Mouse (Mus musculus) liver, adult 2 months (tissue): ENCODE data around the gene 4930518I15Rik. TPM values are rescaled to one million over a fixed set of nuclear protein-coding genes. Genes with fewer than 3 reads are reported as not detected.
A peak's percentile ranks its signal among the peaks of the same experiment; 100 is the strongest.
"Not testable (repeated sequence)": the region's sequence is repeated elsewhere in the genome, so short reads cannot be mapped to it uniquely, and the experiment has no call there.

Experiments used
- DNase-seq: peaks from one replicate; pipeline ENCODE4 v3.0.0-alpha.2; 2011; ENCODE audit warnings: low read depth, low spot score; ENCODE audit errors: extremely low read depth
- H3K27ac ChIP-seq: fragments of 200-500 bp; replicated peaks from 2 replicates; pipeline ENCODE4 v1.5.1; 2012; ENCODE audit warnings: low read depth, mild to moderate bottlenecking, control low read depth, inconsistent platforms, low read length; ENCODE audit not compliant: insufficient read depth
- H3K27me3 ChIP-seq: fragments of 200-500 bp; 2 replicates; pipeline ENCODE4 v1.6.1; 2012; ENCODE audit warnings: mild to moderate bottlenecking, moderate library complexity, low read length, inconsistent platforms; ENCODE audit not compliant: control insufficient read depth, insufficient read depth
- H3K36me3 ChIP-seq: fragments of 200-500 bp; 2 replicates; pipeline ENCODE4 v1.6.1; 2012; ENCODE audit warnings: low read length, inconsistent platforms; ENCODE audit not compliant: control insufficient read depth, insufficient read depth
- H3K4me1 ChIP-seq: fragments of 200-500 bp; 2 replicates; pipeline ENCODE4 v1.6.1; 2011; ENCODE audit warnings: low read length; ENCODE audit not compliant: control insufficient read depth, insufficient read depth
- H3K4me3 ChIP-seq: fragments of 200-500 bp; 2 replicates; pipeline ENCODE4 v1.5.1; 2011; ENCODE audit warnings: low read depth, mild to moderate bottlenecking, control low read depth, low read length, moderate library complexity; ENCODE audit not compliant: insufficient read depth
- H3K79me2 ChIP-seq: fragments of 200-500 bp; 2 replicates; pipeline ENCODE4 v1.6.1; 2012; ENCODE audit warnings: inconsistent platforms, mild to moderate bottlenecking, low read length, moderate library complexity; ENCODE audit not compliant: control insufficient read depth, insufficient read depth
- H3K9ac ChIP-seq: fragments of 200-500 bp; 2 replicates; pipeline ENCODE4 v1.6.1; 2012; ENCODE audit warnings: low read depth, mild to moderate bottlenecking, control low read depth, inconsistent platforms, low read length
- CTCF ChIP-seq: fragments of 200-500 bp; IDR thresholded peaks from 2 replicates; pipeline ENCODE4 v1.5.1; 2011; ENCODE audit warnings: low read depth, low read length, control low read depth
- POLR2A ChIP-seq: fragments of 200-500 bp; IDR thresholded peaks from 2 replicates; pipeline ENCODE4 v1.6.1; 2011; ENCODE audit warnings: low read length, control low read depth; ENCODE audit not compliant: insufficient read depth; ENCODE audit errors: extremely low read depth
- WGBS: fragments of 180-500 bp; shearing (Covaris S2); methylation state at CpG from one replicate; pipeline ENCODE4 v1.1.7; 2018; 5-methylcytosine and 5-hydroxymethylcytosine counted together
- polyA plus RNA-seq: library from polyadenylated mRNA; depleted of rRNA; stranded (reverse); fragments of >200 nt; gene quantifications from 2 replicates; pipeline ENCODE4 v1.2.3, GENCODE M21; 2012
- total RNA-seq: library from RNA; depleted of rRNA; stranded (reverse); fragments of >200 nt; gene quantifications from 2 replicates; pipeline ENCODE4 v1.2.3, GENCODE M21; 2014

Gene 4930518I15Rik
- total and polyA plus RNA-seq, 2 experiments = 0.55 to 1.1 TPM

DNA sequence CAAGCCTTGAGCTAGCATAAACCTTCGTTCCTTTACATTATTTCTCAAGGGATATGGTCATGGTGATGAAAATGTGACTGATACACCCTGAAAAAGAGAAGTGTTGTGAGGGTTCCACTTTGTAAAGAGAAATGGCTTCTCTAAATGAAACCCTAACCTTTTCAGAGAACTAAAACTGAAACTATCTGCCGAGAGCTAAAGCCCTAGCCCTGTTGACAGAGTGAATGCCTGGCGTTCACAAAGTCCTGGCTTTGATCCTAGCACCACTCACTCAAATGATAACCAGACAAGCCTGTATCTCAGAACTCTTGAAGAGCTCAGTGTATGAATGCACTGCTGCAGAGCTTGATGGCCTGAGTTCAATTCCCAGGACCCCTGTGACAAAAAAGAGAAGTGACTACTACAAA lies 358 bp downstream of the 4930518I15Rik start:
- H3K27ac ChIP-seq = 0 out of 2 replicates have a peak overlapping the region, but pooled peaks have one; percentile 52
- 25% methylated on average over 3 of the region's 3 CpGs for WGBS
- peak; percentile 15 for DNase-seq
- H3K27me3 ChIP-seq = no peaks in the 10 kb centered on the region
- peaks cover 3% of the 10 kb centered on the region; the same call in 1 of the 2 replicates for H3K36me3 ChIP-seq
- 0 out of 2 replicates have a peak, but pooled peaks cover 2% of the 10 kb centered on the region for H3K4me1 ChIP-seq
- TF ChIP-seq POLR2A = no peak
- TF ChIP-seq CTCF = no peak
- no peak overlapping the region for H3K4me3 ChIP-seq
- H3K9ac ChIP-seq = no peak overlapping the region
- no peaks in the 10 kb centered on the region; the same call in 1 of the 2 replicates for H3K79me2 ChIP-seq

DNA sequence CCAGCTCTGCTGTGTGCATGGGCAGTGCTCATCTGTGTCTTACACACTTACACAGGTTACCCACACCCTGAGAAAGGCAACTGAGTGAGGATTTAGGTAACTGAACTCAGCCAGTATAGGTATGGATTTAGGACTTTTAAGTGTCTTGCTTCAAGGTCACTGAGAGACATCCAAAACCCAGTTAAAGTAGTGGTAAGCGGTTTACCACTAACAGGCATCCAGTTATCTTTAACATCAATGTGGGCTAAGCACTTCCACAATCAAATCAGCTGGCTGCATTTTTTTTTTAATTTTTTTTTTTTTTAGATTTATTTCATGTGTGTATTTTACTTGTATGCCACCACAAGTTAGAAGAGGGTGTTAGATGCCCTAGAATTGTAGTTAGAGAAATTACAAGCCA lies 1.4 kb downstream of the 4930518I15Rik start:
- Histone ChIP-seq H3K27ac (no peak overlapping the region), H3K79me2 (no peaks in the 10 kb centered on the region; the same call in 1 of the 2 replicates), H3K9ac (no peak overlapping the region), H3K27me3 (no peaks in the 10 kb centered on the region), H3K4me3 (no peak overlapping the region), H3K36me3 (peaks cover 3% of the 10 kb centered on the region; the same call in 1 of the 2 replicates), H3K4me1 (no peaks in the 10 kb centered on the region)
- no peak for DNase-seq
- 95% methylated on average over 1 of the region's 1 CpGs for WGBS
- TF ChIP-seq POLR2A = no peak
- no peak for TF ChIP-seq CTCF

GRCm38 (mm10) chr2:156853999-156854771 lies 3.6 kb downstream of the 4930518I15Rik start:
- not testable (repeated sequence) for H3K4me3 ChIP-seq, H3K27me3 ChIP-seq, H3K9ac ChIP-seq, H3K36me3 ChIP-seq, H3K27ac ChIP-seq, H3K4me1 ChIP-seq, H3K79me2 ChIP-seq
- WGBS = 59% methylated on average over 13 of the region's 13 CpGs
- peak; percentile 24 for DNase-seq
- peak; percentile 49; the same call in 1 of the 2 replicates for TF ChIP-seq CTCF

GRCm38 (mm10) chr2:156853584-156853983 lies 4.2 kb downstream of the 4930518I15Rik start:
- H3K27me3 ChIP-seq, H3K9ac ChIP-seq, H3K79me2 ChIP-seq, H3K4me1 ChIP-seq, H3K27ac ChIP-seq, DNase-seq, H3K36me3 ChIP-seq, H3K4me3 ChIP-seq: not testable (repeated sequence)
- WGBS = 77% methylated on average over 9 of the region's 13 CpGs

DNA sequence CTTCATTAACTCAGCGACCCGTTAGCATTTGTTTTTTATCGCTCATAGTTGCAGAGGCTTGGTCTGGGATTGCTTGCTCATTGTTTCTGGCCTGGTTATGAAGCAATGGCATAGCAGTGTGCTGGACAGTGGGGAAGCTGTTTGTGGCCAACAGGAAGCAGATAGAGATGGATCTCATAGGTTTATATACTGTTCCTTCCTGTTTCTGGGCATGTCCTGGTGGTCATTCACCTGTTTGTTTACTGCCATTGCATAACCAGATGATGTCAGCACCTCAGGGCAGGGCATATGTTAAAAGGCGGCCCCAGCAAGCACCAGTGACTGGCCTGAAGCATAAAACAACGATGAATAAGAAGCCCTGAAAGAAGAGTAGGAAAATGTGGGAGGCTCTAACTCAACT lies 7.2 kb downstream of the 4930518I15Rik start:
- no peaks in the 10 kb centered on the region for H3K27me3 ChIP-seq
- no peak overlapping the region for H3K4me3 ChIP-seq
- H3K79me2 ChIP-seq = no peaks in the 10 kb centered on the region
- 0 out of 2 replicates have a peak, but pooled peaks cover 3% of the 10 kb centered on the region for H3K4me1 ChIP-seq
- TF ChIP-seq POLR2A = no peak
- TF ChIP-seq CTCF = no peak
- peak; percentile 68 for DNase-seq
- no peaks in the 10 kb centered on the region for H3K36me3 ChIP-seq
- no peak overlapping the region for H3K27ac ChIP-seq
- H3K9ac ChIP-seq = no peak overlapping the region
- WGBS = 27% methylated on average over 5 of the region's 5 CpGs

- Histone ChIP-seq H3K27me3 (no peaks in the 10 kb centered on the region), H3K79me2 (no peaks in the 10 kb centered on the region), H3K9ac (no peak overlapping the region), H3K27ac (no peak overlapping the region), H3K4me1 (0 out of 2 replicates have a peak, but pooled peaks cover 3% of the 10 kb centered on the region), H3K4me3 (no peak overlapping the region), H3K36me3 (no peaks in the 10 kb centered on the region)
- 66% methylated on average over 6 of the region's 6 CpGs for WGBS
- TF ChIP-seq CTCF (no peak), POLR2A (no peak)
- no peak for DNase-seq
These were observed 9.1 kb downstream of the 4930518I15Rik start for GRCm38 (mm10) chr2:156848526-156849182.
